Mouse (Mus musculus): ENCODE results near the gene Opa1. TPM values are rescaled to one million over a fixed set of nuclear protein-coding genes. Genes with fewer than 3 reads are reported as not detected.
A peak's percentile ranks its signal among the peaks of the same experiment; 100 is the strongest.

Gene Opa1
- total and polyA plus RNA-seq, 2 experiments from 2014 or later: 43.9 to 77.4 TPM

GRCm38 (mm10) chr16:29575620-29576019 is 3.5 kb upstream of the Opa1 start:
- Histone ChIP-seq H3K36me3 (ENCODE audit: insufficient read depth, low read length) (no peaks in the 10 kb centered on the region), H3K9me3 (ENCODE audit: low read length) (no peaks in the 10 kb centered on the region), H3K27ac (ENCODE audit: low read depth, low read length) (no peak overlapping the region), H3K27me3 (ENCODE audit: insufficient read depth, low read length) (no peaks in the 10 kb centered on the region), H3K4me3 (ENCODE audit: low read depth, low read length) (no peak overlapping the region), H3K4me1 (ENCODE audit: insufficient read depth, low read length) (0 out of 2 replicates have a peak, but pooled peaks cover 4% of the 10 kb centered on the region), H3K9ac (replicated peaks; ENCODE audit: low read length, poor library complexity, severe bottlenecking) (no peak overlapping the region), H3K4me2 (ENCODE audit: low read depth, low read length, poor library complexity, severe bottlenecking) (no peak overlapping the region)
- ATAC-seq (ENCODE audit: low FRiP score) (no peak), DNase-seq (ENCODE audit: low spot score) (peak; percentile 75)
- TF ChIP-seq CTCF (IDR thresholded peaks at IDR 0.05): peak; percentile 90
- 11% methylated on average over 5 of the region's 5 CpGs for WGBS

GRCm38 (mm10) chr16:29579787-29580176 is 648 bp downstream of the Opa1 start:
- H3K9me3 ChIP-seq (ENCODE audit: low read length): no peaks in the 10 kb centered on the region
- peak overlapping the region; percentile 87 for H3K9ac ChIP-seq (replicated peaks; ENCODE audit: low read length, poor library complexity, severe bottlenecking)
- 9% methylated on average over 12 of the region's 12 CpGs for WGBS
- H3K4me3 ChIP-seq (ENCODE audit: low read depth, low read length): peak overlapping the region; percentile 95
- H3K36me3 ChIP-seq (ENCODE audit: insufficient read depth, low read length): no peaks in the 10 kb centered on the region
- H3K4me2 ChIP-seq (ENCODE audit: low read depth, low read length, poor library complexity, severe bottlenecking): peak overlapping the region; percentile 58
- ATAC-seq (ENCODE audit: low FRiP score) (peak; percentile 38), DNase-seq (ENCODE audit: low spot score) (no peak)
- no peak for TF ChIP-seq CTCF (IDR thresholded peaks at IDR 0.05)
- no peaks in the 10 kb centered on the region for H3K27me3 ChIP-seq (ENCODE audit: insufficient read depth, low read length)
- H3K4me1 ChIP-seq (ENCODE audit: insufficient read depth, low read length): 0 out of 2 replicates have a peak, but pooled peaks cover 4% of the 10 kb centered on the region
- no peak overlapping the region for H3K27ac ChIP-seq (ENCODE audit: low read depth, low read length)

GRCm38 (mm10) chr16:29592171-29592570 is 13.0 kb downstream of the Opa1 start:
- WGBS: 84% methylated on average over 7 of the region's 7 CpGs
- no peak for TF ChIP-seq CTCF (IDR thresholded peaks at IDR 0.05)
- DNase-seq (ENCODE audit: low spot score): no peak
- ATAC-seq (ENCODE audit: low FRiP score): no peak
- no peaks in the 10 kb centered on the region for H3K9me3 ChIP-seq (ENCODE audit: low read length)
- no peaks in the 10 kb centered on the region for H3K27me3 ChIP-seq (ENCODE audit: insufficient read depth, low read length)
- no peak overlapping the region for H3K4me2 ChIP-seq (ENCODE audit: low read depth, low read length, poor library complexity, severe bottlenecking)
- H3K36me3 ChIP-seq (ENCODE audit: insufficient read depth, low read length): peaks cover 32% of the 10 kb centered on the region
- no peak overlapping the region for H3K27ac ChIP-seq (ENCODE audit: low read depth, low read length)
- H3K9ac ChIP-seq (replicated peaks; ENCODE audit: low read length, poor library complexity, severe bottlenecking): no peak overlapping the region
- H3K4me3 ChIP-seq (ENCODE audit: low read depth, low read length): no peak overlapping the region
- H3K4me1 ChIP-seq (ENCODE audit: insufficient read depth, low read length): no peaks in the 10 kb centered on the region

GRCm38 (mm10) chr16:29597122-29597521 is 18.0 kb downstream of the Opa1 start:
- 88% methylated on average over 4 of the region's 4 CpGs for WGBS
- ATAC-seq (ENCODE audit: low FRiP score): no peak
- Histone ChIP-seq H3K27me3 (ENCODE audit: insufficient read depth, low read length) (no peaks in the 10 kb centered on the region), H3K4me2 (ENCODE audit: low read depth, low read length, poor library complexity, severe bottlenecking) (no peak overlapping the region), H3K27ac (ENCODE audit: low read depth, low read length) (no peak overlapping the region), H3K9me3 (ENCODE audit: low read length) (no peaks in the 10 kb centered on the region), H3K4me1 (ENCODE audit: insufficient read depth, low read length) (no peaks in the 10 kb centered on the region), H3K36me3 (ENCODE audit: insufficient read depth, low read length) (peaks cover 24% of the 10 kb centered on the region), H3K4me3 (ENCODE audit: low read depth, low read length) (no peak overlapping the region), H3K9ac (replicated peaks; ENCODE audit: low read length, poor library complexity, severe bottlenecking) (no peak overlapping the region)
- no peak for DNase-seq (ENCODE audit: low spot score)
- TF ChIP-seq CTCF (IDR thresholded peaks at IDR 0.05): no peak

GRCm38 (mm10) chr16:29605546-29605945 is 26.4 kb downstream of the Opa1 start:
- H3K27ac ChIP-seq (ENCODE audit: low read depth, low read length): no peak overlapping the region
- no peak for TF ChIP-seq CTCF (IDR thresholded peaks at IDR 0.05)
- H3K36me3 ChIP-seq (ENCODE audit: insufficient read depth, low read length): peaks cover 30% of the 10 kb centered on the region
- H3K4me1 ChIP-seq (ENCODE audit: insufficient read depth, low read length): no peaks in the 10 kb centered on the region
- whole genome bisulfite sequencing: 91% methylated on average over 8 of the region's 8 CpGs
- DNase-seq (ENCODE audit: low spot score) (no peak), ATAC-seq (ENCODE audit: low FRiP score) (no peak)
- no peak overlapping the region for H3K4me3 ChIP-seq (ENCODE audit: low read depth, low read length)
- no peaks in the 10 kb centered on the region for H3K27me3 ChIP-seq (ENCODE audit: insufficient read depth, low read length)
- H3K9ac ChIP-seq (replicated peaks; ENCODE audit: low read length, poor library complexity, severe bottlenecking): no peak overlapping the region
- no peaks in the 10 kb centered on the region for H3K9me3 ChIP-seq (ENCODE audit: low read length)
- no peak overlapping the region for H3K4me2 ChIP-seq (ENCODE audit: low read depth, low read length, poor library complexity, severe bottlenecking)

- no peaks in the 10 kb centered on the region for H3K9me3 ChIP-seq (ENCODE audit: low read length)
- no peak overlapping the region for H3K4me3 ChIP-seq (ENCODE audit: low read depth, low read length)
- DNase-seq (ENCODE audit: low spot score) (no peak), ATAC-seq (ENCODE audit: low FRiP score) (no peak)
- H3K27ac ChIP-seq (ENCODE audit: low read depth, low read length): no peak overlapping the region
- H3K4me1 ChIP-seq (ENCODE audit: insufficient read depth, low read length): no peaks in the 10 kb centered on the region
- peaks cover 44% of the 10 kb centered on the region for H3K36me3 ChIP-seq (ENCODE audit: insufficient read depth, low read length)
- H3K4me2 ChIP-seq (ENCODE audit: low read depth, low read length, poor library complexity, severe bottlenecking): no peak overlapping the region
- H3K9ac ChIP-seq (replicated peaks; ENCODE audit: low read length, poor library complexity, severe bottlenecking): no peak overlapping the region
- no peaks in the 10 kb centered on the region for H3K27me3 ChIP-seq (ENCODE audit: insufficient read depth, low read length)
- TF ChIP-seq CTCF (IDR thresholded peaks at IDR 0.05): no peak
- 94% methylated on average over 7 of the region's 7 CpGs for WGBS
Measured at GRCm38 (mm10) chr16:29607131-29607530, 28.0 kb downstream of the Opa1 start.
